Mouse (Mus musculus) ES-CJ7 (cell line): ENCODE measurements at regions not wholly inside any gene's neighbourhood (a gene's known extent, or its start where the extent isn't known, plus 50 kb on each side); places are given as distances from the start of the nearest gene placed in this dataset.
"Not testable (repeated sequence)": the region's sequence is repeated elsewhere in the genome, so short reads cannot be mapped to it uniquely, and the experiment has no call there.

ENCODE experiments used
- DNase-seq: peaks from one replicate; pipeline ENCODE4 v3.0.0; 2011; ENCODE audit warnings: low read depth, low spot score

DNA sequence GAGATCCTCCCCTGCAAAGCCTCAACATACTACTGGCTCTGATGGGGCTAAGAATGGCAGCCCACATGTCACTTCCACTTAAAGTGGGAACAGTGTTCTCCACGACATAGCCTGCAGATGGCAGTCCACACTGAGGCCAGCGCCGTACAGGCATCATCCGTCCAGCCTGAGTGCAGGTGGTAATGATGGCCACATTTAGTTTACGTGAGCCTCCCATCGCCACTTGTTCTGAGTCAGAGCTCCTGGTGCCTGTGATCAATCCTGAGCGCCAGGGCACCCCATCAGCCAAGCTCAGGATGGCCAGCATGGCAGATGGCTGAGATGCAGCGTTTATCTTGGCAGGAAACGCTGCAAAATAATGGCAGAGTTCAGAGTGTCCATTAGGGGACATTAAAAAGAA lies 159.6 kb downstream of the Adgrd1 start:
- no peak for DNase-seq

DNA sequence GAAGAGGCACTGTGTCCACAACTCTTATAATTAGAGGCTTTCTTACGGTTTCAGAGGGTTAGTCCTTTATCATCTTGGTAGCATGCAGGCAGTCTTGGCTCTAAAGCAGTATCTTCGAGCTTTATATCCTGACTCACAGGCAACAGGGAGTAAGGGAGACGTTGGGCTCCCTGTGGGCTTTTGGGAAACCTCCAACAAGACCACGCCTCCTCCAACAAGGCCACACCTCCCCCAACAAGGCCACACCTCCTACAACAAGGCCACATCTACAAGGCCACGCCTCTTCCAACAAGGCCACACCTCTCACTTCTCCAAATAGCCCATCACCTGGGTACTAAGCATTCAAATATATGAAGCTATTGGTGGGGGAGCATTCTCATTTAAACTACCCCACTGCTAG lies 160.7 kb downstream of the Adgrd1 start:
- DNase-seq, result no peak

DNA sequence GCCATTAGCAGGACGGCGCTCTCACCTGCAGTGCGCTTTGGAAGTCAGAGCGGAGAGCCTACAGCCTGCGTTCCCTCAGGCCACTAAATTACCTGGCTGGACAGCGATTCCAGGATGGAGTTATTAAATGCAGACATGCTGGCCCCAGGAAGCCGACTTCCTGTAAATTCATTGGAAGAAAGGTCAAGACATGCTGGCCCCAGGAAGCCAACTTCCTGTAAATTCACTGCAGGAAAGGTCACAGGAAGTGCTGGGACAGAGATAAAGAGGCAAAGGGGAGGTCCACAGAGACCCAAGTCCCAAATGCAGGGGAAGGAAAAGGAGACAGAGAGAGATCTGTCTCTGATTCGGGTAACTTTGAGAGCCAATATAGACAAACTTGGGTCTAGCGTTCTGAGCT lies 164.1 kb downstream of the Adgrd1 start:
- DNase-seq, result no peak

DNA sequence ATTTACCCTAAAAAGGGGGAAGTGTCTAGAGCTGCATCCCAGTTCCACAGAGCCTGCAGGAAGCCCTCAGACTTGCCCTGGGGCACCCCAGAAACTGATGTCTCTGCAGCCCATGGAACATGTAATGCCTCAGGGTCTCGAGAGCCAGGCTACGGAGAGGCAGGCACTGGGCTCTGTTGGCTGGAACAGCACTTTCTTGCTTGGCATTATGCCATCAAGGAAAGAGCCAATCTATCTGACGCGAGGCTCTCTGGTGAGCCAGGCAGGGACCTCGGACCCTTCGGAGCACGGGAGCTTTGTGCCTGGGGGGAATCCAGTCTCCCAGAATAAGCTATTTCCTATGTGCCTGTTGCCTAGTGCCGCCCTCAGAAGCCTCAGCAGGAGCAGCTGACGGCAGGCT lies 166.6 kb downstream of the Adgrd1 start:
- DNase-seq, result no peak

DNA sequence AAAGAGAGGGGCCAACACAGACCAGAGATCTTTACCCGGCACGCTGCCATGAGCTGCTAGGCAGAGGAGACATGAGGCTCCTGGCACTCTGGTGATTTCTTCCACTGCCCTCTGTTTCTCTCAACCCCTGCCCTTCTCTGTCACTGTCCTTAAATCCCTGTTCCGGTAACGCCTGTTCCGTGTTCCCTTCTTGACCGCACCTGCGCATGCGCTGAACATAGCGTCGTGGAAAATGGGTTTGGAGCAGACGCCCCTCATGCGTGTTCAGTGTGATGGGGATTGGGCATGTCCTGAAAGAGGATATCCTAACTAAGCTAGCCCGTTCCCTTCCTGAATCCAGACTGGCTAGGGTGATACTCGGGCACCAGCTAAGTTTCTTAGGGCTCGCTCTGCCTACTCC lies 167.8 kb downstream of the Adgrd1 start:
- DNase-seq, result no peak

DNA sequence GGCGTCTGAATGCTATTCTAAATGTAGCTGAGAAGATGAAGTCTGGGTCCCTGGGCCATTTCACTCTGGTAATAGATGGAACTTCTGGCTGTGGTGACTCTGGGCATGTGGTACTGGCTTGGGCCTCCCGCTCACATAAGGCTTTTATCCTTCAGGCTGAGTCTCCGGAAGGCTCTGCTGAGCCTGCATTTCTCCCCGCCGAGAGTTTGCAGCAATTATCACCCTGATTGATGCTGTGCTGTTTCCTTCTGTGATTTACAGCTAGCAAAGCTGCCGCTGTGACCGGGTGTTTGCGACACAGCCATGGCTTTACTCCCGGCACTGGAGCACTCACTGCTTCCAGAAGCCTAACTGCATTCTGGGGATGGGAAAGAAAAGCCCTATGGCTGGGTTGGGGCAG lies 171.9 kb downstream of the Adgrd1 start:
- DNase-seq, result no peak

DNA sequence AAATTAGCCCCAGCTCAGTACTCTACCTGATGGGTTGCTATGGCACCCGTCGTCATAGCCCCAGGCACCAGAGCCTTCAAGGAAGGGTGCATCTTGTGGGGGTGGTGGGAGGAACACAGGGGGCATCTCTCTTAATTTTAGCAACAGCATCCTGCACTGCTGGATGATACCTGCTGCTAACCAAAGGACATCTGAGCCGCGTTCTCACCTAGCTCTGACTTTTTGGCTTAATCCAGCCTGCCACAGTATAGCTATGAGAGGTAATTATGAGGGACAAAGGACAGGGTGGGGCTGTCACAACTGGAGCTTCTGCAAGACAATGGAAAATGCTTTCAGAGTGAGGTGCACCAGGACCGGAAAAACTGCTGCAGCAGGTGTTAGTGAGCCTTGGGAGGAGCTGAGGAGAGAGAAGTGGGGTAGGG lies 173.5 kb downstream of the Adgrd1 start:
- peak; percentile 98 for DNase-seq

DNA sequence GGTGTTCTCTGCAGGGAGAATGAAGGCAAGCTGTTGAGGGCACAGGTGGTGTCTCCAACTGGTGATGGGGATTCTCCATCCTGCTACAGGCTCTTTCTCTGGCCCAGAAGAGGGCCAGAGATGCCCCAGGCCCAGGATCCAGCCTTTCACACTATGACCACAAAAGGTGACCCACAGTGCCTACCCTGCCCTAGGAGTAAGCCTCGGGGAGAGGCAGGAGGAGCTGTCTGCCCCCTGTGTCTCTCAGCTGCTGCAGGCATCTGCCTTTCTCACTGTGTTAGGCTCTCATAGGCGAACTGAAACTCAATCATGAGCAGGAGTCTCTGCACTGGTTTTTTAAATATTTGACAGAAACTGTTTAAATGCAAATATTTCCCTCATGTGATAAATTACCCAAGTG lies 184.9 kb downstream of the Adgrd1 start:
- DNase-seq, result no peak

DNA sequence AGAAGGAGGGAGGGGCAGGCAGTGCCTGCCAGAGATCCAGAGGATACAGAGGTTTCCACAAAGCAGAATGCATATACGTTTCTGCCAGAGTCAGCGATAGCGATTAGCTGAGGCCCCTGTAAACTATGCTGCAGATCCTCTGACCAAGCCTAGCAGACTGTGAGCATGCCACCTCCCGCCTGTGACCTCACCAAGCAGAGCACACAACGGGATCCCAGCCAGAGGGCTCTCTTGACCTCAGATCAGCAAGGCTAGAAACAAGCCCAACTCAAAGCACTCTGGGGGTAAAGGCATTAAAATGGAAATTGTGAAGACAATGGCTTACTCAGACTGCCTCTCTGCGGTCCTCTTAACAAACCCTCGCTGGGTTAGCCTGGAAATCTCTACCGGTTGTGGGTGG lies 185.6 kb downstream of the Adgrd1 start:
- peak; percentile 93 for DNase-seq

DNA sequence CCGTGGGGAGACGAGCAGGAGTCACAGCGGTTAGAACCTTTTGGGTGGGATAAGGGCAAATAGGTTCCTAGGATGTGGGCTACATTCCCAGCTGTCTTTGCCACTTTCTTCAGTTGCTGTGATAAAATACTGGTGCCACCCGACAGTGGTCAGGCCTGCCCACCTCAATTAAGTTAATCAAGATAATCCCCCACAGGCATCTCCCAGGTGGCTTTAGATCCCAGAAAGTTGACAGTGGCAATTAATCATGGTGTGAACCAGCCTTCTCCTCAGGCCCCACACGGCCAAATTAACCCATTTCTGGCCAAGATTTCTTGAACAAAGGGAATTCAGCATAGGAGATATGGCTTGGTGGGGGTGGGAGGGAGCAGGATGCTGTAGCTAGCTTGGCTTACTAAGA lies 186.3 kb downstream of the Adgrd1 start:
- DNase-seq, result no peak

DNA sequence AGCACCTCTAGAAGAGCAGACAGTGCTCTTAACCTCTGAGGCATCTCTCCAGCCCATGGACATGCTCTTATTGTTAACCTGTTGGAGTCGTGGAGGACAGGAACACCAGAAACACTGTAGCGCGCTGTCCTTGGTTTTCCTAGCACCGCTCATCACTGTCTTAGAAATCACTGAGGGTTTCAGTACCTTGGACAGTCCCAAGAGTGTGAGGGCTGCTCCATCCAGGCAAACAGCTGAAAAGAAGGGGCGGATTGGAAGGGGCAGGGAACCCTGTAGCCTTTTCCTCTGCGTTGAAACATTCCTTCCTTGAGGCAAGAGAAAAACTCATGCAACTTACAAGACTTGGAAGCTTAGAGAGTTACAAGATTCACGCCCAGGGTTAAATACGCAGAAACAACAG lies 190.9 kb downstream of the Adgrd1 start:
- peak; percentile 78 for DNase-seq

DNA sequence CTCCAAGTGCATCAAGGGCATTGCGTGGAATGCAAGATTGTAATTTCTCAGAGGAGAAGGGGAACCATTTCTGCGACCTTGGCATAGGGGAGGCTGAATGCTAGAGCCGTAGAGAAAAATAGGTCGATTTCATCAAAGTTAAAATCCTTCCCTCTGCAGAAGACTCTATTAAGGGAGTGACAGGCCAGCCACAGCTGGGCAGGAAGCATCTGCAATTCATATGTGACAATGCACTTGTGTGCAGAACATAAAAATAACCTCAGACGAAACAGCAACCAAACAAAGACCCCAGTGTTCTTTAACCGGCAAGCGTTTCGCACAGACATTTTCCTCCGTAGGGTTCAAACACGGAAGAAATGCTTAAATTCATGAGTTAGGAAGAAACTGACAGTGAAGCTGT lies 196.3 kb downstream of the Adgrd1 start:
- DNase-seq, result not testable (repeated sequence)

DNA sequence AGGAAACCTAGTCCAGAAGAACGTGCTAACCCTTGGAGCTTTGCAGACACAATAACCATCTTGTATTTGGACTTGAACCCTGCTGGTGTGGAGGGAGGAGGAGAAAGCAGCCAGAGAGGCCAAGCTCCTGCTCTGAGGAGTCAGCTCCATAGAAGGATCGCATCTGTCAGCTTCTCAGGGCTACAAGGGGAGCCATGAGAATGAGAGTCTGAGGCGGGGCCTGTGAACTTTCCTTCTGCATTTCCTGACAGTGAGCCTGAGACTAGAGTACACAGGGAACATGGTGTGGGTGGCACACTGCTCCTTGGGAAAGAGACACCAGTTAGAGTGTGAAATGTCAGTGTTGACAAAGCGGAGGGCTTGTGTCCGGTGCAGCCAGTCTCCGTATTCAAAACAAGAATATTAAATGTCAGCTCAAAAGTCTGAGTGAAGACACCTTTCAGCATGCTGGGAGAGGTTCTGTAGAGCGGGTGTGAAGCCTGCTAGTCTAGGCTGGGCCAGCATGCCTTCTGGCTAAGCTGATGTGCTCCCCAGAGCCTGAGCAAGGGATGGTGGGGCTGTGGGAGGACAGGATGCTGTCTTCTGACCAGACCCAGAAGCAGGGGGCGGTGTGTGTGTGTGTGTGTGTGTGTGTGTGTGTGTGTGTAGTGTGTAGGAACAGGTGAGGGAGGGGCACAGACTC lies 198.5 kb downstream of the Adgrd1 start:
- not testable (repeated sequence) for DNase-seq

DNA sequence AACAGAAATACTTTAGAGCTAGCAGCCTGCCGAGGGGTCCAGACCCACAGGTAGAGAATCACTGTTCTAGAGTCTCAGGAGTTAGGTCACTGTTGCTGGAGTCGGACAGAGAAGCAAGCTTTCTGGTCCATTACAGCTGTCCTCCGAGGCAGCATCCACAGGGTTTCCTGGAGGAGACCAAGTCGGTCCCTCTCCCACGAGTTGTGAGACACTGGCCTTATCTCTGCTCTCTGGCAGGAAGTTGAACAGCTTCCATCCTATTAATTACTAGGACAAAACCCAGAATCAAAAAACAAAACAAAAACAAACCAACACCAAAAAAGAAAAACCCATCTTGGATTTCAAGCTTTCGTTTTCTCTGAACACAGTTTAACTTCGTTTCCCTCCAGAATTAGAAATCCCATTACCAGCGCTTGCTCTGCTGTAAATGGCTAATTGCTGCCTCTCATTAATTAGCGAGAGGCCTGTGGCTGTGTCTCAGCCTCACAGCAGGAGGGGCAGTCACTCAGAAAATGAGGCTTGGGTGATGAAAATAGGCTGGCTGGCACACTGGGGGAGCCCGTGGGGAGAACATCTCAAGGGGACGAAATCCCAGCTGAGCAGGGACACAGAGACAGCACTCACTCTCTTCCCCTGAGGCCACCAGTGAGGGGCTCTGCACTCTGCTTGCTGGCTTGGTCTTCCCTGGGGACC lies 201.3 kb downstream of the Adgrd1 start:
- no peak for DNase-seq

DNA sequence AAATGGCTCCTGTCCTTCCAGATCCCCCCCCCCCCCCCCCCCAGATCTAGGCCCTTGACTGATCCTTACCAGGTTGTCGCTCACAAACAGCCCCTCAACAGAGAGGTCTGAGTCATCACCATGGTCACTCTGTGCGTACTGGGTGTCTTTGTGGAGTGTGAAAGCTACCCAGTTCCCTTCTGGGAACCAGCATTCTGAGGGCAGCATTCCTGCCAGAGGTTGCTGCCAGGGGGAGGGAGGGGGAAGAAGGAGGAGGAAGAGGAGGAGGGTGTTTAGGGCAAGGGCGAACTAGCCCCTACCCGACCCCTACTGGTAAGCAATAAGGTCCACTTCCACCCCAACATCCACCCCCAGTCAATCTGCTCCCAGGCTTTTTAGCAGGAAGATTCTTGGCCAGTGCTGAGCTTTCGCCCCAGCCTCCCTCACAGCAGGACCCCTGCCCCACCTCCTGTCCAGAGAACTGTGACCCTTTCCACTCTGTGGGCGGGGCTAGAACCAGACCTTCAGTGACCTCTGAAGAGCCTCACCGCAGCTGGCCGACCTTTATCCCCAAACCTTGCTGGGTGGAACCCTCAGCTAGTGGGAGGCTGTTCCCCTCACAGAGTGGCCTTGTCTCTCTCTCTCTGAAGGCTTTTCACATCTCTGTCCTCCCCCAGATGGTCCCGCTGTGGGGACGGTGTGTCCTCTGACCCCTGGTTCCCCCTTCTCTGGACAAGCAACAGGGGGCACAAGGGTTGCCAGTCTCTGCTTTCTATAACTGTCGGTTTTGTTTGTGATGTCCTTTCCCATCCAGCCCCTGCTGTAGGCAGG lies 202.2 kb upstream of the Sfswap start:
- DNase-seq, result peak; percentile 78

DNA sequence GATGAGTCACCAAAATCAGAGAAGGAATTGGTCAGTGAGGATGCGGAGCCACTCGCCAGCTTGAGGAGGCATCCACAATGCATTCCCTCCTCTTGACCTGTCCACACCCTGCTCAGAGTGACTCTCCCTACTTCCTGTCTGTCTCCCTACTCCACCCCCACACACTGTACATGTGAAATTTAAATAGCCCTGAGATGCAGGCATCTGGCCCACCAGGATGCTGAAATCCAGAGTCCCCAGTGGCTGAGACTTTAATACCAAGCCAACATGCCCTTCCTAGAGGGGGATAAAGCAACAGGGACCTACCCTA lies 201.6 kb upstream of the Sfswap start:
- DNase-seq, result peak; percentile 47

DNA sequence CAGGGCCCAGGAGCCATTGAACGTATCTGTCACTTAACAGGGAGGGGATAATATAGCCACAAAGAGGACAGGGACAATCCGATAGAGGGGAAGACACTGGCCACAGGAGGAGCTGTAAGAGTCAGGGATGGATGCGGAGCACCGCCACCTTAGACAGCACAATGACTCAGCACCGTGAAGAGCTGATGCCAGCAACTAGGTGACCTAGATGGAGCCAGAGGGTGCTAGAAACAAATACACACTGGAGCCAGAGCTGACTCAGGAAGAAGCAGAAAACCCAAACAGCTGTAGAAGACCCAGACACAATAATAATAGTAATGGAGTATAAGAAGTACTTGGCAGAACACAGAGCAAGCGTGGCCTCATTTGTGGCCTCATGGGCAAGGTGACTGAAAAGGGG lies 200.6 kb upstream of the Sfswap start:
- DNase-seq, result no peak

DNA sequence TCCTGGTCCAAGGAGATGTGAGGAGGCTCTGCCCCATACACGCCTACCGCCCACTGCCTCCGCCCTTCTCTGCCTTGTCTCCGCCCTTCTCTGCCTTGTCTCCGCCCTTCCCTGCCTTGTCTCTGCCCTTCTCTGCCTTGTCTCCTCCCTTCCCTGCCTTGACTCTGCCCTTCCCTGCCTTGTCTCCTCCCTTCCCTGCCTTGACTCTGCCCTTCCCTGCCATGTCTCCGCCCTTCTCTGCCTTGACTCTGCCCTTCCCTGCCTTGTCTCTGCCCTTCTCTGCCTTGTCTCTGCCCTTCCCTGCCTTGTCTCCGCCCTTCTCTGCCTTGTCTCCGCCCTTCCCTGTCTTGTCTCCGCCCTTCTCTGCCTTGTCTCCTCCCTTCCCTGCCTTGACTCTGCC lies 185.4 kb upstream of the Sfswap start:
- peak; percentile 45 for DNase-seq

DNA sequence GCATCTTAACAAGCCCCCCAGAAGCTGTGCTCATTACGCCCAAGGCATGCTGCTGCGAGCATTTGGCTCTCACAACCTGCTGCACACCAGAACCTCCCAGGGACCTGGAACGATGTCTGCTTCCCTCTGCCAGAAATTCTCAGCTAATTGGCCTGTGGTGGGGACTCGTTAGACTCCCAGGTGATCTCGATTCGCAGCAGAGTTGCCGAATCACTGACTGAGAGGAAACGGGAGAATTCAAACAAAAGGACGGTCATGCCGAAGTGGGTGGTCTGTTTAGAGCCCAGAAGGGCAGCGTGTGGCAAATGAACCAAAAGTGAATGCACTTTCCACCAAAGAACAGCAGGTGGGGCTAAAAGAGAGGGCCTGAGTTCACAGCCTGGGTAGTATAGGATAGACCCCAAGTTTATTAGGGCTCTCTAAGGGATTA lies 169.9 kb upstream of the Sfswap start:
- peak; percentile 74 for DNase-seq

DNA sequence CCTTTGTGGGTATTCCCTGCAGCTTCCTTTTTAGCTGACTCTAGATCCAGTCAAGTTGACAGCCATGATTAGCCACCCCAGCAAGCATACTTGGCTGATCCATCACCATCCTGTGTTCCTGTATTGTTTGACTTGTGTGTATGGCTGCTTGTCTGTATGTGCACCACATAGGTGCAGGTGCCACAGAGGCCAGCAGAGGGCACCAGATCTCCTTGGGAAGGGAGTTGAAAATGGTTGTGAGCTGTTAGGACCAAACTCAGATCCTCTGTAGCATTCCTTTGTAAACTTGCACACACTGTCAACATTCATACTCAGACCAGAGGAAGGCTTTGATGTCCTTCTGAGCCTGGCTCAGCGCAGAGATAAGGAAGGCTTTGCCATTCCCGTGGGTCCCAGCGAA lies 169.0 kb upstream of the Sfswap start:
- DNase-seq, result peak; percentile 75

DNA sequence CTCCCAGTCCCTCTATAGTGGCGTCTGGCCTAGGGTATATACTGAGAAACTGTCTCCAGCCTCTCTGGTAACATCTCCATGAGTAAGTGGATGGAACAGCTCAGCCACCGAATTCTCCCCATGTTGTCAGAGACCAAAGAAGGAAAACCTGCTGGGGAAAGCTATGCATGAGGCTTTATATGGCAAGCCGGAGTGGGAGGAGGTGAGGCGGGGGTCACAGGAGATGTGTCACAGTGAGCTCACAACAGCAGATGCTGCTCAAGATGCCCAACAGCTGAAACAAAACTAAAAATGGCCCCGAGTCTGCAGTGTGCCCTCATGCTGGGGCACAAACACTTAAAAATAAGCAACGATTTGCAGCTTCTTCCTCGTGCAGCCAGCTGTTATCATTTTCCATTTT lies 162.5 kb upstream of the Sfswap start:
- no peak for DNase-seq

DNA sequence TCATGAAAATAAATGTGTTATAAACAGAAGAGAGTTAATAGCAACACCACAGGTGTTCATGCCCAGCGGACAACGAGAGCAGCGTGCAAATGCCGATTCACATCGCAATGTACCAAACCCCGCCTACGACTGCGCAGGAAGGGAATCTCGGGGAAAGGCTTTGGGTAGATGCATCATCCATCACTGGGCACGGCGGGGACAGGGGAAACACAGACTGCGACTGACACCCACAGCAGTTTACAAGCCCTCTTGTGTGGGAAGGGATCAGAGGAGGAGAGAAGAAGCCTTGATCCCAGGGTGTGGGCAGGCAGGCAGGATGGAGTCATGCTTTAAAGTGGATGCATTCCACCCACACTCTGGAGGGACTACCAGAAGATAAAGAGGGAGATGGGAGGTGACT lies 157.0 kb upstream of the Sfswap start:
- no peak for DNase-seq

DNA sequence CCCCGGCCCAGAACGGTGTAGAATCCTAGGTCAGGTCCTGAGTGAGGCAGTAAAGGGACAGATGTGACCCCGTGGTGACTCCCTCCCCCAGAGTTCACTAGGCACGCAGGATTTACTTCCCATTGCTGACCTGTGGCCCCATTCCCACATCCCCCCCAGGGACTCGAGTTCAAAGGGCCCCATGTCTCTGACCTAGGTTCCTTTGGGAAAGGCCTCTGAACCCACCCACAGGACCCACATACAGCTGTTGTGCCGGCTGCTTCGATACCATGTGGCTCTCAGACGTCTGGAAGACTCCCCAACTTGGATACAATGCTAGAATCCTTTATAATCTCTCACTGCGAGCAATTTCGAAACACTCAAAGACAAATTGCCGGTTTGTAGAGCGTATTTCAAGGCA lies 151.0 kb upstream of the Sfswap start:
- DNase-seq, result no peak
